Mouse (Mus musculus): ENCODE data around the gene Cwf19l1.

DNA sequence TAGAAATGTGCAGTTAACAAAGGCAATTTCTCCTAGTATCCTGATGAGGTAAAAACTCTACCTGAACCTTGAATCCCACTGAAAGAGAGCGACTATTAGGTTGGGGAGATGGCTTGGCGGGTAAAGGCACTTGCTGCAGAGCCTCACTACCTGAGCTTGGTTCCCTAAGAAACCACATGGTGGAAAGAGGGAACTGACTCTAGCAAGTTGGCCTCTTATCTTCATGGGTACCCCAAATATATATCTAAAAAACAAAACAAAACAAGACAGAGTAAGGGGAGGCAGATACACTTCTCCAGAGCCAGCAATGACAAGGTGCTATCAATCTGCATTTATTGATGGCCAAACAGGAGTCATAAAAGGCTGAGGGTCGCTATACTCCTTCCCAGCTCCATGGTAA is 48.3 kb upstream of the Cwf19l1 start:
- TF ChIP-seq CTCF (IDR thresholded peaks at IDR 0.05; ENCODE audit: insufficient read depth, low read length) (no peak), POLR2A (IDR thresholded peaks at IDR 0.05; ENCODE audit: borderline replicate concordance, extremely low read depth, low read depth, low read length) (no peak)

All from lung, adult 2 months (tissue).